Mouse (Mus musculus) leukemia stem cell, adult 10-12 weeks (primary cell): ENCODE measurements around the gene Hsph1. TPM values are rescaled to one million over a fixed set of nuclear protein-coding genes. Genes with fewer than 3 reads are reported as not detected.

Experiments
- polyA plus RNA-seq: library from polyadenylated mRNA; stranded (reverse); fragments of >175 nt; gene quantifications from 2 replicates; pipeline ENCODE4 v1.2.3, GENCODE M21; 2012; ENCODE audit warnings: low replicate concordance

Hsph1 gene
- 77.6 and 94.9 TPM in 2 replicates for polyA plus RNA-seq

DNA sequence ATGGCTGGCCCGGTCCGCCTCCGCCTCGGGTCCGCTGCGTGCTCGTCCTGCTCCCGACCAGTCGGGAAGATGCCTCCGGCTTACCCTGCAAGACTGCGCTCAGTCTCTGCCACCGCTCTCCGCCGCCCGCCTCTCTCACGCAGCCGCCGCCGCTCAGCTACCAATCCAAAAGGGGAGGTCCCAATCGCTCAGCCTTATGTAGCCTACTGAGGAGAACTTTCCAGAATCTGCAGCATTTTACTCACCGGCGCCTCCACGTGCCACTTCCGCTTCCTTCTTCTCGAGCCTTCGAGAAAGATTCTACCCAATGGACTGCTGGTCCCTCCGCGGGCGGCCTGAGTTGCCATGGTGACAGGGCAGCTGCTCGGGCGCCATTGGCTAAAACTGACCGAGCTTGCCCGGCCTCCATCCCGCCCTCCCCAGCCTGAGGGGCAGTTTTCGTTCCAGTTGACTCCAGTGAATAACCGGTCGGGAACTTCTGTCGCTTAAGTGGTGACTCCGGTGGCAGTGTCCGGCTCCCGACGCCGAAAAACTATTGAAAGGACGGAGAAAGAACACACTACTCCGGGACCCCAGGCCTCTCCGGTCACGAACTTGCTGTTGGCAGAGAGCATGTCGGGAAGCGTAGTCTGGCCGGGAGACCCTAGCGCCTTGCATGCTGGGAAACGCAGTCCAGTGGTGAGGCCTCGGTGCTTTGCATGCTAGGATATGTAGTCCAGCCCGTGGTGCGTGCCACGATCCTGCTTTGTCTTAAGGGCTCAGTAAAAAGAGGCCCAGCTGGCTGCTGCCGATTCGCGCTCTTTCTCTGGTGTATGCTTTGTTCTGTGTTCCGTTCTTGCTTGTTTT is at the start of gene Hsph1:
Gene Hsph1, minus strand, starts transcription at position 302 of the 846 bp plus-strand sequence.

DNA sequence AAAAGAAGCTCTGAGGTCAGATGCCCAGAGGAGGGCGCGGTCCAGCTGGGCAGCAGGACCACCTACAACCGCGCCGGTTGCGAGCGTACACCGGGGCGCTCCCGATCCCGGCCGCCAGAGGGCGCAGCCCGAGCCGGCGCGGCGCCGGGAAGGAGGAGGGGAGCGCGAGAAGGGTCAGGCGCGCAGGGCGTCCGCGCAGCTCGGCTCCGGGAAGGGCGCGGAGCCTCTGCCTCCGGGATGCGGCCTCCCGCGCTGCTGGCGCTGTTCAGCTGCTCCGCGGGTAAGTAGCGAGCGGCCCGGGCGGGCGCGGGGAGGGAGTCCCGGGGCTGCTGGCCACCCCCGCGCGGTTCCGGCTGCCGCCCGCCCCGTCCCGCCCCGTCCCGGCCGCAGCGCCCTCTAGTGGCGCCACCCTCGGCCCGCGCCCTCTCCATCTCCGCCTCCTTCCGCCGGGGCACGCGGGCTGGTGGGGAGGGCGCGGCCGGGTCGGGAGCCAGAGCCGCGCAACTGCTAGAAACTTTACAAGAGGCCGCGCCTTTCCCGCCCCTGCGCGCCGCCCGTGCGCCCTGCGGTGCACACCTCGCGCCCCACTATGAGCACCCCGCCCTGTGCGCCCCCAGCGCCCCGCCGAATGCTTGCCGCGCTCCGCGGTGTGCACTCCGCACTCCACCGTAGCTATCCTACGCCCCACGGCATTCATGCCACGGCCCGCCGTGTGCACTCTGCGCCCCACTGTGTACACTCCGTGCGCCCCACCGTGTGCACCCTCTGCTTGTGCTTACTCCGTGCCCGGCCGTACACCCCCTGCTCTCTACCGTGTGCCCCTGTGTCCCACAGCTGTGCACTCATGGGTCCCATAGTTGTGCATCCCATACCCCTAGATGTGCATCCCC is 42.2 kb upstream of the Hsph1 start, which contains the start of gene B3glct:
Gene B3glct, plus strand, starts transcription at position 131 of the 890 bp plus-strand sequence.

Other genes with a start within 250 kb of the Hsph1 start
- gene Medag, start 224.6 kb downstream of the Hsph1 start, polyA plus RNA-seq: not detected in 2 replicates
- not detected in 2 replicates for gene Tex26, start 196.7 kb downstream of the Hsph1 start, polyA plus RNA-seq
- gene Wdr95, start 107.7 kb downstream of the Hsph1 start, polyA plus RNA-seq: not detected in 2 replicates
- gene B3glct, start 41.9 kb upstream of the Hsph1 start, polyA plus RNA-seq: 1.6 and 12.9 TPM in 2 replicates